Mouse (Mus musculus) thymus, postnatal 10 days (tissue): ENCODE measurements around the gene Susd6.
"Not testable (repeated sequence)": the region's sequence is repeated elsewhere in the genome, so short reads cannot be mapped to it uniquely, and the experiment has no call there.

ENCODE experiments used
- DNase-seq, 2 experiments: peaks; one replicate each; pipeline ENCODE4 v3.0.0; 2021; ENCODE audit warnings: low spot score in 2 of 2

Gene Susd6

DNA sequence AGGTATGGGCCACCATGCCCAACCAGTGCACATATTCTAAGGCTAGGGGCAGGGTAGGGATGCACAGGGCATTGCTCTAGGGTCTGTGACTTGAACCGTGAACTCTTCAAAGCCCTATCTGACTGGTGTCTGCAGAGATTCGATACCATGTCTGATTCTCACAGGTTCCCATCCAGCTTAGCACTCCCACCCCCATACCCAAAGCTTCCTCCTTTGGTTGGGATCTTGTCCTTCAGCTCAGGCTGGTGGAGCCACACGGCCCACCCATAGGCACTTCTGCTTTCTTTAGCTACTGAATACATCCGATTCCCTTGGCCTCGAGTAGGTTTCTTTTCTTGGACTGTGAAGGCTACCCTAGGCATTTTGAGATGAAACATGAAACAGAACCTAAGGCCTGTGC lies 5.3 kb upstream of the Susd6 start:
- DNase-seq, result no peak

DNA sequence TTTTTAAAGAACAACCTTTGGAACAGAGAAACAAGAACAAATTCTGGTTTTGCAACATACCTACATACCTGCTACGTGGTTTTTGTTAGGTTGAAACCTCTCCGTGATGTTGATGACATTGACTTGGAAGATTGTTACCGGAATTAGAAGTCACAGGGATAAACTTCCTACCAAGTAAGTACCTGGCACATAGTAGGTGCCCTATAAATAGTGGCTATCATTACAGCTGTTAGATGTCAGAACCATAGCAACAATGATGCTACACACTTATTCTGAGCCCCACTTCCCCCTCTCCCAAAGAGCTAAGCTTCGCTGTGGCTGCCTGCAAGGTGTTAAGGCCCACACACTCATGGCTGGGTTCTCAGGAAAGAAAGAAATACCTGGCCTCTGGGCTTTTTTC lies 4.7 kb upstream of the Susd6 start:
- no peak for DNase-seq

DNA sequence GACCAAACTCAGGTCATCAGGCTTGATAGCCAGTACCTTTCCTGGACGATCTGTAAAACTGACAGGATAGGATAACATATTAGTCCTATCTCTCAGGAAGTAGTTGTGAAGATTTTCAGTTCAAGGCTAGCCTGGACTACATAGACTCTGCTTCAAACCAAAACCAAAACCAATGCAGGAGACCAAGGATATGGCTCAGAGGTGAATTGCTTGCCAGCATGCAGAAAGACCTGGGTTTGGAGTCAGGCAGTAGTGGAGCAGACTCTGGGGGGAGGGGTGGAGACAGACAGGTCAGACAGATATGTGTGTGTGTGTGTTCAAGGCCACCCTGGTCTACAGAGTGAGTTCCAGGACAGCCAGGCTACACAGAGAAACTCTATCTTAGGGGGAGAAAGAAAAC lies 3.7 kb upstream of the Susd6 start:
- no peak for DNase-seq

DNA sequence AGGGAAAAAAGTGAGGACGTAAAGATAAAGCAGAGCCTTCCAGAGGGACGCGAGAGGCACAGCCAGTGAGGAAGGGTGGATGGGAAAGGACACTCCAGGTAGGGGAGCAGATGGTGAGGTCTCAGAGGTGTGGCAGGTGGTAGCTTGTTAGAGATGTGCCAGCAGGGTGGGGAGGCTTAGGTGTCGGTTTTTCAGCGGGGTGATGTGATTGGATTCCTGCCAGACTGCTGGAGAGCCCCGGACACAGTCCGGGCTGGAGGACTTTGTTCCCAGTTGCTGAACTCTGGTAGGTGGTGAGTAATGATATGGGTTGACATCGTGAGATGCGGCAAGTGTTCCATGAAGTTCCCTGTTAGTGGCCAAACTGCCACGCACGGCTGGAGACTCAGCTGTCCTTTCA lies 2.7 kb upstream of the Susd6 start:
- no peak for DNase-seq

DNA sequence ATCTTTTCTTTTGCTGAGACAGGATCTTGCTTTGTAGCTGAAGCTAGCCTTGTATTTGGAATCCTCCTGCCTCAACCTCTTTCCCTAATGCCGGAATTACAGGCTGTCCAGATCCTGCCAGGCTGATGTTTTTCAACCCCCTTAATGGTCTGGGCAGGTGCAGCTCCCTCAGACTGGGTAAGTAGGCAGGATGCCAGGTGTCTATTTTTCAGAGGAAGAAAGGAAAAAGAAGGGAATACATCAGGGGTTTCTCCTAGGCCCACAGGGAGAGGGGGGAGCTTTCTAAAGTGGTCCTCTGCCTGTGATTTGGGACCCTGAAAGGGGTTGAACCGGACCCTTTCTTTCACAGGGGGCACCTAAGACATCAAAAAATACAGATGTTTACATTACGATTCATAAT lies 2.1 kb upstream of the Susd6 start:
- DNase-seq, result no peak

DNA sequence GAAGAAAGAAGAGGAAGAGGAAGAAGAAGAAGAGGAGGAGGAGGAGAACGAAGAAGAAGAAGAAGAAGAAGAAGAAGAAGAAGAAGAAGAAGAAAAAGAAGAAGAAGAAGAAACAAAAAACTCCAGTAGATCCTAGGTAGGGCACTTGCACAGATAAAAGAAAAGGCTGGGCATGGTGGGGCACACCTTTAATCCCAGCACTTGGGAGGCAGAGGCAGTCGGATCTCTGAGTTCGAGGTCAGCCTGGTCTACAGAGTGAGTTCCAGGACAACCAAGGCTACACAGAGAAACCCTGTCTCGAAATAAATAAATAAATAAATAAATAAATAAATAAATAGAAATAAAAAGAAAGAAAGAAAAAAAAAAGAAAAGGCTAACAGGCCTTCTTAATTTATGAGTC lies 1.0 kb upstream of the Susd6 start:
- not testable (repeated sequence) for DNase-seq

DNA sequence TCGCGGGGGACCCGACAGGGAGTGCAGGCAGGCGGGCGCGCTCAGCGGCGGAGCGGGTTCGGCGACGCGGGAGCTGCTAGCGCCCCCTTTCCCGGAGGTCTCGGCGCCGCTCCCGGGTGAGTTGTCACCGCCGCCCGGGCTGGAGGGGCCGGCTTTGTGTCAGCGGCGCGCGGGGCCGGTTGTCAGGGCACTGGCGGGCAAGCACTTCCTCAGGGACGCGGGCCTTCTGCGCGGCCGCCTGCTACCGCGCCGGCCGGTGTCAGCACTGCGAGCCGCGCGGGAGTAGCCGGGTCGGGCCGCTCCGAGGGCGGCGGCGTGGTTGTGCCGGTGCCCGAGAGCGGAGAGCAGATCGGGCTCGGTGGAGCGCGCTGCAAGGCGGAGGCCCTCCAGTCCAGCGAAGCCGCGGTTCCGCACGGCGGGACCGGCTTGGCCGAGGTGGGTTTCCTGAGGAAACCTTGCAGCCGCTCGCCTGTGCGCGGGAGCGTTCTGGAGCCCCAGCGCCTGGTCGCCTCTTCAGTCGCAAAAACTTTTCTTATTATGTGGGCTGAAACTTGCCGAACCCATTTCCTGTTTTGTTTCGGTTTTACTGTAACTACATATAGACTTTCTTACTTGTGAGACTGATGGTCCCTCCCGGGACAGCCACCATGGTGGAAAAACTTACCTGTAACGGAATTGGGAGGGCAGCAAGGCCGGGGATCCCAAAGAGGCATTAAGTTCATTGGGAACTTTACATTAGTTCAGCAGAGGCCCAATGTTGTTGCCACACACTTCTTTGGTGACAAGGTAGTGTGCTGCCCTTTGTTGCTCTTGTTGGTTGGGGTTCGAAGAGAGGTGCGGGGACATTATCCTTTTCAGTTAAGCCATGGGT lies 625 bp downstream of the Susd6 start:
- peak; percentile 45 to 53 for DNase-seq

DNA sequence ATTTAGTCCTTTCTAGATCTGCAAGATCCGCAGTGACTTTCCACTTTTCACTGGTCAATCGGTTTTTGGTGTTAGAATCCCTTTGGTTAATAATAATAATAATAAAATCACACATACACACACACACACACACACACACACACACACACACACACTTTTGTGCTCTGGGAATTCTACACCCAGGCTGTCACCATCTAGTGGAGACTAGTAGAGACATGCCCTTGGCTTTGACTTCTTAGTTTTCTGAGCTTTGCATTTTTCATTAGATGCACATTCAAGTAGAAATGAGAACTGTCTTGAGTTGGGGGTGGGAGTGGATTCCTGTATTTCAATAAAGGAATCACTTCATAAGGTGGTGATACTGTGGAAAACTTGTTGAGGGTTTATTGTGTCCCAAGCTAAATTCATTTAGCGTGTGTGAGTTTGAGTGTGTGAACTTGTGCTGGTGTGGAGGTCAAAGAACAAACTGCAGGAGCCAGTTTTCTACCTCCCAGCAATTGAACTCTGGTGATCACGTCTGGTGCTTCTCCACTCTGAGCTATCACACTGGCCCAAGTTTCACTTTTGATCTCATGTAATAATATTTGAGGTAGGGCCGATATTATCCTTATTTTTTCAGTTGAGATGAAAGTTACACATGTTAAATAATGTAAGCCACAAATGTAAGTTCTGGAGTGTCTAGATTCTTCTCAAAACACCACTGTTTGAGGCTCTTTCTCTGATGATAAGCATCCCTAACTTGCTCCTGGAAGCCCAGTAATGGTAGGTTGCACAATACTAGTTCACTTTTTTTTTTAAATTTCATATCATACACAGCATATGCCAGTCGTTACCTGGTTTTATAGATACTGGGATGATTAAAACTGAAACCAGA lies 1.5 kb downstream of the Susd6 start:
- DNase-seq, result peak in 1 of 2 experiments; percentile 18

DNA sequence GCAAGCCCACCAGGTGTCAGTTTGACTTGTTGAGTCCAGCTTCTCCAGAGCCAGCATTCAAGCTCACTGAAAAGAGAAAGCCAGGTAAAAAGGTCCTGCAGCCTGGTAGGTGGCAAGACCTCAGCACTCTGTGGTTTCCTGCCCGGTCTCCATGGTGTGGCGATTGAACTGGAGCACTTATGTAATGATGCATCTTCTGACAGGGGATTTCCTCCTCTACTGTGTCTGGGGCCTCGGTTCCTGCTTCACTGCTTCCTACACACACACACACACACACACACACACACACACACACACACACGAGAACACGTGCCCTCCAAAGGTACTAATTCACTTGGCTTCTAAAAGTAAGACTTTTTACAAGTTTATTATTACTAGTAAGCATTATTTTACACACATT lies 2.6 kb downstream of the Susd6 start:
- DNase-seq, result peak; percentile 52 to 60

DNA sequence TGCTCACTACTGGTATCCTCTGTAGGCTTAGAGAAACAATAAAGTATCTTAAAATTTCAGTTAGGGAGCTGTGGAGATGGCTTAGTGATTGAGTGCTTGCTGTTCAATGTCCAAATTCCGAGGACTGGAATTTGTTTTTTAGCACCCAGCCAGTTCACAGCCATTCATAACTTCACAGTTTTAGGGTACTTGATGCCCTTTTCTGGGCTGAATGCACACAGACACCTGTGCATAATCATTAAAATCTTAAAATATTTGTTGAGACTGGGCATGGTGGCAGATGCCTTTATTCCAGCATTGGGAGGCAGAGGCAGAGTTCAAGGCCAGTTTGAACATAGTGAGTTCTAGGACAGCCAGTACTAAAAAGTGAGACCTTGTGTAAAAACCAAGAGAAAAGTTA lies 3.2 kb downstream of the Susd6 start:
- no peak for DNase-seq

DNA sequence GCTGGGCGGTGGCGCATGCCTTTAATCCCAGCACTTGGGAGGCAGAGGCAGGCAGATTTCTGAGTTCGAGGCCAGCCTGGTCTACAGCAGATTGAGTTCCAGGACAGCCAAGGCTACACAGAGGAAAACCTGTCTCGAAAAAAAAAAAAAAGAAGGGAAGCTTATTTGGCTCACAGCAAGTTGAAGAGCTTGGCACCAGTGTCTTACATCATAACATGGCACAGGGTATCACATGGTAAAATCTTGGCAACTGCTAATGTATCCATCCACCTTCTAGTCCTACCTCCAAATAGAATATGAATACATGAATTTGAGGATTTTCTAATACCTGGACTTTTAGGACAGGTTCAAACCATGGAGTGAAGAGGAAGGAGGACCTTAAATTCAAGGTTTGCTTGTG lies 4.2 kb downstream of the Susd6 start:
- DNase-seq, result no peak

DNA sequence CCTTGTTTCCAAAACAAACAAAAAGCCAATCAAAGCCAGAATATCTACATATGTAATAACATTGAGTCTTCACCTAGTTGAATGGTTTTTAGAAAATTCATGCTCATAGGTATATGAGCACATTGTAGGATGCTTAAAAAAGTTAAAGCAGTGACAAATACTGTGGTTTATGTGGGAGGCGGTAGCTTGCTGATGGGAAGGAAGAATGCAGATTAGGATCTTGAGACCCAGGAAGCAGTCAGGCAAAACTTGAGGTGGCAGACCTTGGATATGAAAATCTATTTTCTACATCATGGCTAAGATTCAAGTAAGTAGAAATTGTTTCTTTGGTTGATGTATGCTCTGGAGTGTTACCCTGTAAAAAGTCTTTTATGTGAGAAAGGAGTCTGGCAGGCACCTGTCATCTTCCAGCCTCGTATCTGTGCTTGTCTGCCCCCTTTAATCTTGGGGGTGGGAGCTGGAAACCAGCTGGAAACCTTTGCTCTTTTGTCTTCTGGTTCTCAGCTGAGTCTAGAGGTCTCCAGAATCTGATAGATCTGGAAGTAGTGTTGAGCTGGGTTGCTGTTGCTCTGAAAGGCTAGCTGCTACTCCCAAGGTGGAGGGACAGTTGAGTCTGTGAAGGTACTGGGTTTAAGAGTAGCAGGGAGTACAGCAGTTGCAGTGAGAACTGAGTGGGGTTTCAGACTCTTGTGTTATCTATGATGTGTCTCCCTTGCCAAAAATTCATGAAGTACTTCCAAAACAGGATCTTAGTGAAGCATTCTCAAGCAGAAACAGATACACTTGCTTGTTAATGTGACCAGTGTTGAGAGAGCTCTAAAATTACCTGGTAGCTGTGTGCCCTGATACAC lies 4.8 kb downstream of the Susd6 start:
- peak; percentile 38 to 43 for DNase-seq

DNA sequence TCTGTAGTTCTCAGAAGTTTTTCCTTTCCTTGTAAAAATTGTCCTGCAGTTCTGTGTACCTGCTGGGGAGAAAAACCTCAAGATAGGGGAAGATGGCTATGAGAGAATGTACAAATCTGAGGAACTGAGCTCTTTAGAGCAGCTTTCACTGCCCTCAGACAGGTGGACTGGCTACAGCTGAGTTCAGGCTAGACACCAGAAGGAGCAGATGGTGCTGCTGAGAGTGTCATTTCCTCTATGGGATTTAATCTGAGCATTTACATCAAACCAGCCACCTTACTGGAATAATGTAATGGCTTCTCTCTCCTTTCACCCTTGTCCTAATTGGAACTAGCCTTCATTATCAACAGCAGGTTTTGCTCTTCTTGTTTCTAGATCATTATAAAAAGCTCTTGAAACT lies 8.0 kb downstream of the Susd6 start:
- DNase-seq, result no peak

DNA sequence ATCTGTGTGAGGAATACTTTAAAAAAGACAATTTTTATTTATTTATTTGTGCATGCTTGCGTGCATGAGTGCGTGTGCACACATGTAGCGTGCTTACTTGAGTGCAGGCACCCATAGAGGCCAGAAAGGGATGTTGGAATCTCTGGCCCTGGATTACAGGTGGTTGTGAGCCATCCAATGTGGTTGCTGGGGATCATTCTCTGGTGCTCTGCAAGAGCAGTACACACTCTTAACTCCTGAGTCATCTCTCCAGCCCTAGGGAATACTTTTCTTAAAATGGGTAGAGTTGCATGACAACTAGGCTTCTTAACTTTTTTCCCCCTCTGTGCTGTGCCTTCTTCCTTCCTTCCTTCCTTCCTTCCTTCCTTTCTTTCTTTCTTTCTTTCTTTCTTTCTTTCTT lies 9.8 kb downstream of the Susd6 start:
- DNase-seq, result no peak

DNA sequence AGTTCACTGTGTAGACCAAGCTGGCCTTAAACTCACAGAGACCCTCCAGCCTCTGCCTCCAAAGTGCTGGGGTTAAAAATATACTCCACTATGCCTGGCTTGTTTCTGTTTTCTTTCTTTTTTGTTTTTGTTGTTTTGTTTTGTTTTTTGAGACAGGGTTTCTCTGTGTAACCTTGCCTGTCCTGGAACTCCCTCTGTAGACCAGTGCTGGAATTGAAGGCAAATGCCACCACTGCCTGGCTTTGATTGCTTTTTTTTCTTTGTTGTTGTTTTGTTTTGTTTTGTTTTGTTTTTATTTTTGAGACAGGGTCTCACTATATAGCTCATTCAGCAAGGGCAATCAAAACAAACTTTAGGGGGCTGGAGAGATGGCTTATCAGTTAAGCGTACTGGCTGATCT lies 11.1 kb downstream of the Susd6 start:
- no peak for DNase-seq

DNA sequence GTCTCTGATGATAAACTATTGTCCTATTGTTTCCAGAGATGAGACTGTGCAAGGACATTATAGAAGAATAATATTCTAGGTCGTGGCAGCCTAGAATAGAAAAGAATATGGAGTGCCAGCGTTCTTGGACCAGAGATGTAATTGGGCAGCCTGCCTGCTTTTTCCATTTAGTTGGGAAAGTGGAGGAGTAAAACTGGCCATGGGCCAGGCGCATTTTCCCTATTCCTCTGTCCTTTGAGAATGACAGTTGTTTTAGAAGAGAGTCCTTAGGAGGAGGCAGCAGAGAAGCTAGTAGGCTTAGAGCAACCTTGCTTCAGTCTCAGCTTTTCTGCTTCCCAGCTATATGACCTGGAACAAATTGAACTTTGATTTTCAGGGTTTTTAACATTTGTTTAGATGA lies 13.6 kb downstream of the Susd6 start:
- no peak for DNase-seq

DNA sequence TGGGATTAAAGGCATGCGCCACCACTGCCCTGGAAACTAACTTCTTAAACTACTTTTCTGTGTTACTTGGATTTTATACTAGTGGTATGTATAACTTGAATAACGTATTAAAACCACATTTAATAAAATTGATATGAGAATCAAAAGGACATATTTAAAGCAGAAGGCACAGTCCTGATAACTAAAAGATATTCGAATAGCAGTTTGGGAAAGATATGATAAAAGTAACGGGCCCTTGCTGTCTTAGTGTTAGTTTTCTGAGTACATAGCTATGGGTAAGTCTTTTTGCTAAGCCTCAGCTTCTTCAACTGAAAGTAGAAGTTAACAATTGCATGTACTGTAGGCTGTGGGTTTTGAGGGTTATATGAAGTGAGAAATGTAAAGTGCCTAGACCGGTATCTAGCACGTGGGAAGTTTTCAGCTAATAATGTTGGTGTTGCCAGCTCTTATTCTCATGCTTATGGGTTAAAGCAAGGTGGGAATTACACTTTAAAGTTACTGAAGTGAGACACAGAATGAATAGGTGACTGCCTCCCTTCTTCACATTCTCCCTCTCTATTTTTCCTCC lies 14.6 kb downstream of the Susd6 start:
- DNase-seq, result no peak

DNA sequence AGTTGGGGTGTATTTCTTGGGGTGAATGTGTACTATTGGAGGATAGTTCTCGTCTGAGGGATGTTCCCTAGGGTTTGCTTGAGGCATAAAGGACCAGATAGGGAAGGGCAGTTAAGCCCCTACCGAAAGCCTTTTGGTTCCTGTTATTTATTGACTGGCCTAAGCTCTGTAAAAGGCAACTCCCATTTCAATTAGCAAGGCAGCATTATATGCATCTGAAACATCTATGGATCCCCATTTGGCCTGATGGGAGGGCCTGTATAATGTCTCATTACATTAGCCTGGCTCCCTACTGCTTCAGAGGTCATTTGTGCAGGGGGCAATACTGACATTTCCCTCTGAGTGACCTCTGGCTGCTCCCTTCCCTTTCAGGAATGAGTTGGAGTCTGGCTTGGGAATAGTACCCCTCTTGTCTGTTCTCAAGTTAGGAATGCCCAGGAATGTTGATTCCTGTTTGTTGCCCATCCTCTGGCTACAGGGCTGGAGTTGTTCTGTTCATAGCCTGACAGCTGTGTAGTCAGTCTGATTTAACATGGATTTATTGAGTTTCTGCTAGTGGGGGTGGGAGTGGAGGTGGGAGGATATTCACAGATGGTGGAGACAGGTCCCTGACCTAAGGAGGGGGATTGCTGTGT lies 17.3 kb downstream of the Susd6 start:
- no peak for DNase-seq

DNA sequence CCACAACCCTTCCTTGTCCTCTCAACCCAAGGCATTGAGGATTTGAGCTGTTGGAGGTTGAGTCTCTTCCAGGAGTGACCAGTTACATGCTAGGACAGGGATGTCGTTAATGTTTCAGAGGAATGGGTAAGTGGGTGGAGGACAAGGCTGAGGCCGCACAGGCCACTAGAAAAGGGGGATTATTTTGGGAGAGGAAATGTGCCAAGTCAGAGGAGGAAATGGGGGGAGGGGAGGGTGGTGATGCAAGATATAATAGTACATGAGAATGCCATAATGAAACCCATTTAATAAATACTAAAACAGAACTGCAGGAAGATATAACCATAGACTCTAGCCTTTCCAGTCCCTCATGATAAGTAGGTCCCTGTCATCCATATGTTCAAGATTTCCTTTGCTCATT lies 19.7 kb downstream of the Susd6 start:
- DNase-seq, result no peak

DNA sequence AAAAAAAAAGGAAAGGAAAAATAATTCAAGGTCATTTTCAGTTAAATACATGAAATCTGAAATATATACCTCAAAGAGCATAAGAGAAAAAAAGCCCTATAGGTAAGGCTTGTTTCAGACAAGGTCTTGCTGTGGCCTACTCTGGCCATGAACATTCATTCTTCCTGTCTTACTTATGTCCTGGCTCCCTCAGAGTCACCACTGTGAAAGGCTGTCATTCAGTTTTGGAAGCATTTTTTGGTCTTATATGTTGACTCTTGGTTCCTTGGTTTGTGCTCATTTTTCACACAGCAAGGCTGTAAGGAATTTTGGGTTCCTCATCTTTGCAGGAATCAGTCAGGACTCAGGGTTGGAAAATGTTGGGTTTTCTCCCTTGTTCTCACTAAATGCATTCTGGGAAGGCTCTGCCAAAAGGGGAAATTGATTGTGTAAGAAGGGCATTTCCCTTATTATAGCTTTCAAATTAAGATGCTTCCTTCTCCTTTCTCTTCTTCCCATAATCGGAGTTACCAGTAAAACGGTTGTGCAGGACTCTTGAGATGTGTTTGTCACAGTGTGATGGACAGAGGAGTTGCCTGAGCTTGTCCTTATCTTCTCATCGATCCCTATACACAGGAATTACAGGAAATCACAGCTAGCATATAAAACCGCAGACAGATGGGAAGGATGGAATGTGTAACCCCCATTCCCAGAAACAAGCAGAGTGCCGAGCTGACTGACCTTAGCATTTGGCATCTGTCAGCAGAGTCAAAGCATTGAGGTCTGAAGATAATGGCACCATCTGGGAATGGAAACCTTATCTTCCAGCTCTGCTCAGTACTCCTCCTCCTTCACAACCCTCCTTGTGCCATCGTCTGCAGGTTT lies 21.6 kb downstream of the Susd6 start:
- no peak for DNase-seq
